Mouse (Mus musculus): ENCODE measurements around the gene Saal1.
"Not testable (repeated sequence)": the region's sequence is repeated elsewhere in the genome, so short reads cannot be mapped to it uniquely, and the experiment has no call there.

GRCm38 (mm10) chr7:46679044-46679443 lies 31.4 kb downstream of the Saal1 start:
- not testable (repeated sequence) for TF ChIP-seq CHD2 (IDR thresholded peaks at IDR 0.05; ENCODE audit: low read depth, low read length); ZC3H11A (IDR thresholded peaks at IDR 0.05; ENCODE audit: borderline replicate concordance, low read depth, low read length)
